Mouse (Mus musculus) hindbrain, embryonic 13.5 days (tissue): ENCODE measurements around the gene Acox3. TPM values are rescaled to one million over a fixed set of nuclear protein-coding genes. Genes with fewer than 3 reads are reported as not detected.
"Not testable (repeated sequence)": the region's sequence is repeated elsewhere in the genome, so short reads cannot be mapped to it uniquely, and the experiment has no call there.

ENCODE experiments used
- ATAC-seq: fragments of 200-750 bp; cut with Nextera tagmentation; 2 replicates; pipeline ENCODE4 v1.8.0; 2017; ENCODE audit warnings: moderate TSS enrichment; ENCODE audit not compliant: low FRiP score
- H3K27ac ChIP-seq: fragments of 300-500 bp; sonication (generic); 2 replicates; pipeline ENCODE4 v1.5.1; 2015; ENCODE audit warnings: inconsistent platforms, mild to moderate bottlenecking, moderate library complexity
- H3K27me3 ChIP-seq: fragments of 300-500 bp; sonication (generic); 2 replicates; pipeline ENCODE4 v1.6.1; 2015; ENCODE audit warnings: mild to moderate bottlenecking, inconsistent platforms
- H3K36me3 ChIP-seq: fragments of 300-500 bp; sonication (generic); 2 replicates; pipeline ENCODE4 v1.6.1; 2015; ENCODE audit warnings: mild to moderate bottlenecking, inconsistent platforms
- H3K4me1 ChIP-seq: fragments of 300-500 bp; sonication (generic); replicated peaks from 2 replicates; pipeline ENCODE4 v1.6.1; 2015; ENCODE audit warnings: inconsistent platforms
- H3K4me2 ChIP-seq: fragments of 300-500 bp; sonication (generic); 2 replicates; pipeline ENCODE4 v1.6.1; 2015; ENCODE audit warnings: inconsistent platforms, mild to moderate bottlenecking, moderate library complexity
- H3K4me3 ChIP-seq: fragments of 300-500 bp; sonication (generic); 2 replicates; pipeline ENCODE4 v1.5.1; 2015; ENCODE audit warnings: mild to moderate bottlenecking, inconsistent platforms
- H3K9ac ChIP-seq: fragments of 300-500 bp; sonication (generic); 2 replicates; pipeline ENCODE4 v1.6.1; 2015; ENCODE audit warnings: mild to moderate bottlenecking, inconsistent platforms
- H3K9me3 ChIP-seq: fragments of 300-500 bp; sonication (generic); 2 replicates; pipeline ENCODE4 v1.6.1; 2016; ENCODE audit warnings: inconsistent platforms
- whole genome bisulfite sequencing: fragments of 180-500 bp; shearing (Covaris S2); methylation state at CpG from one replicate; pipeline ENCODE4 v1.1.7; 2015; 5-methylcytosine and 5-hydroxymethylcytosine counted together
- polyA plus RNA-seq: library from polyadenylated mRNA; unstranded; fragments of >200 nt; fragmentation: Nextera tagmentation; extraction: Ambion mirVana; gene quantifications from 2 replicates; pipeline ENCODE4 v1.2.1, GENCODE M21; 2015

Gene Acox3
- polyA plus RNA-seq, 1 experiment from 2014 or later: 16.0 TPM

DNA sequence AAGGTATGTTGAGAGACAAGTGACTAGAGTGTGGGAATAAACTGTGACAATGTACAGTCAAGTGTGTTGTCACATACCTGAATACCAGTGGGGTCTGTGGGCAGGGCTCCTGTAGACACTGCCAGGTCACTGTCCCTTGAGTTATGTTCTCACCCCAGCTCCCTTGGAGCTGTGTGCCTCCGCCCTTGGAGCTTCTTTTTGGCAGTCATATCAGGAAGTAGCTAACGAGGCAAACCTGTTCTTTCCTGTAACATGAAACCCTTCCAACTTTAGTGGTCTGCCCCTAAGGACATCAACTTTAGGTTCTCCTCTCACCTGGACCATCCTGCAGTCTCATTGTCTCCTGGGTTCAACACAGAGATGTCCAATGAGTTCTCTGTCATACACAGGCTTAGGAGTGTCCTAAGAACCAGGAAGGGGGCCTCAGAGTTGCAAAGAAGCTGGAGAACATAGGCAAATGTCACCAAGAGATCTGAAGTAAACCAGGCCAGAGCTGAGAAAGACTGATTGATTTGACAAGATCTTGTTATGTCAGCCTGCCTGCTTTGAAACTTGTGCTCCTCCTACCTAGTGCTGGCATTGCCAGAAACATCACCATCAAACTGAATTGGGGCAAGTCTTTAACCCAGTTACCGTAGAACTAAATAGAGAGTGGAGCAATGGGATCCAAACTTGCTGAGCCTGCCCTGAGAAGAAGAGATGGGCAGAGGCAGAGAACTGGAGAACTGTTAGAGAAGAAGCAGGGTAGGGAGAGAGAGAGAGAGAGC lies 2.5 kb upstream of the Acox3 start:
- Histone ChIP-seq H3K4me2 (no peak overlapping the region), H3K9ac (no peak overlapping the region), H3K4me1 (peaks cover 25% of the 10 kb centered on the region), H3K27ac (no peak overlapping the region), H3K9me3 (no peaks in the 10 kb centered on the region), H3K4me3 (no peak overlapping the region), H3K27me3 (peaks cover 26% of the 10 kb centered on the region), H3K36me3 (no peaks in the 10 kb centered on the region)
- WGBS: 65% methylated on average over 3 of the region's 3 CpGs
- ATAC-seq: no peak

DNA sequence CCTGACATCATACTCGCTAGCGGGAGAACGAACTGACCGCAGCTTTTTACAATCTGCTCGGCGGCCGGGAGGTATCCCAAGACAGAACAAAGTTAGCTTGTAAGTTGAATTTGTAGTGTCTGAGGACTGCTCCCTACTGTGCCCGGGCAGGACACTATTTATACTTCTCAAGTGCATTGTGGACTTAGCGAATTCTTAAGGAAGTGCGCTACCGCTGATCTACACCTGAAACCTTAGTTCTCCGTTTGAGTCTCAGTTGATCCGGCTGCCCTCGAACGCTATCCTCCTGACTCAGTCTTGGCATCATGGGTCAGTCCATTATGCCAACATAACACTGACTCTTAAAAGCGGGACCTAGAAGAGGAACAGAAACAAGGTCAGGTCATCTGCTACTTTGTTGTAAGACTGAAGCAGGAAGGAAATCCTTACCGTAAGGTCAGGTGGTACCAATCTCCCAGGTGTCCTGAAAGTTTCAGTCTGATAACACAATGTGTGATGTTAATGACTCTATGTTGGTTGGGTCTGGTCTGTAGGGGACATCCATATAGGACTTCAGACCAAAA lies 462 bp downstream of the Acox3 start:
- Histone ChIP-seq H3K4me3 (peak overlapping the region; percentile 65), H3K4me2 (peak overlapping the region; percentile 71), H3K36me3 (peaks cover 8% of the 10 kb centered on the region), H3K9ac (peak overlapping the region; percentile 76), H3K9me3 (no peaks in the 10 kb centered on the region), H3K27ac (peak overlapping the region; percentile 72), H3K27me3 (peaks cover 19% of the 10 kb centered on the region), H3K4me1 (peaks cover 24% of the 10 kb centered on the region)
- whole genome bisulfite sequencing: 6% methylated on average over 17 of the region's 17 CpGs
- no peak for ATAC-seq

DNA sequence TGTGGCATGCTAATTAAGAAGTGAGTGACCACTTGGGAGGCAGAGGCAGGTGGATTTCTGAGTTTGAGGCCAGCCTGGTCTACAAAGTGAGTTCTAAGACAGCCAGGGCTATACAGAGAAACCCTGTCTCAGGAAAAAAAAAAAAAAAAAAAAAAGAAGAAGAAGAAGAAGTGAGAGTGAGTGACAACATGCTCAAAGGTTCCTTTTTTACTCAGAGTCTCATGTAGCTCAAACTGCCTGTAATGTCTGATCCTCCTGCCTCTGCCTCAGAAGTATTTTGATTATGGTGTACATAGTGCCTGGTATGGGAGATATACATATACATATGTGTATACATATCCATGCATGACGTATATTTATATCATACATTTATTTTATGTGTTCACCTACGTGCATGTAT lies 1.4 kb downstream of the Acox3 start:
- 88% methylated on average over 2 of the region's 2 CpGs for WGBS

DNA sequence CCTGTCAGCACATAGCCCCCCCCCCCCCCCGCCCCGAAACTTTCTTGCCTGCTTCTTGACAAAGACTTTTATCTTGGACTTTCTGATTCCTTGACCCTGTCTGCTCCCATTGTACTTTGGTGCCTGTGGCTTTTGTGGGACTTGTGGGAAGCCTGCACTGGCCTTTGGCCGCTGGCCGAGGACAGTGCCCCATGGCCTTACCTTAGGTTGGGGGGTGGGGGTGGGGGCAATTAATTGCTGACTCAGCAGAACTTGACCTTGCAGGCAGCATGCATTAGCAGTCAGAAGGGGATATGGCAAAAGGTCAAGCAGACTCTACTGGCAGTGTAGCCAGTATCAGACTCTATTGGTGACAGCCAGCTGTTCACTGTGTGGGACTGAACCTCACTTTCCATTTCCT lies 8.7 kb downstream of the Acox3 start:
- Histone ChIP-seq H3K4me2 (no peak overlapping the region), H3K27me3 (no peaks in the 10 kb centered on the region), H3K36me3 (peaks cover 80% of the 10 kb centered on the region), H3K9me3 (0 out of 2 replicates have a peak, but pooled peaks cover 8% of the 10 kb centered on the region), H3K4me3 (no peak overlapping the region), H3K9ac (no peak overlapping the region), H3K4me1 (no peaks in the 10 kb centered on the region), H3K27ac (no peak overlapping the region)
- WGBS: 90% methylated on average over 4 of the region's 4 CpGs
- no peak for ATAC-seq

More for the DNA sequence above, 1.4 kb downstream of the Acox3 start:
- not testable (repeated sequence) for H3K9me3 ChIP-seq, ATAC-seq, H3K4me2 ChIP-seq, H3K27ac ChIP-seq, H3K4me3 ChIP-seq, H3K9ac ChIP-seq
- Histone ChIP-seq H3K27me3 (peaks cover 13% of the 10 kb centered on the region; the same call in 1 of the 2 replicates), H3K36me3 (peaks cover 17% of the 10 kb centered on the region), H3K4me1 (peaks cover 24% of the 10 kb centered on the region)

DNA sequence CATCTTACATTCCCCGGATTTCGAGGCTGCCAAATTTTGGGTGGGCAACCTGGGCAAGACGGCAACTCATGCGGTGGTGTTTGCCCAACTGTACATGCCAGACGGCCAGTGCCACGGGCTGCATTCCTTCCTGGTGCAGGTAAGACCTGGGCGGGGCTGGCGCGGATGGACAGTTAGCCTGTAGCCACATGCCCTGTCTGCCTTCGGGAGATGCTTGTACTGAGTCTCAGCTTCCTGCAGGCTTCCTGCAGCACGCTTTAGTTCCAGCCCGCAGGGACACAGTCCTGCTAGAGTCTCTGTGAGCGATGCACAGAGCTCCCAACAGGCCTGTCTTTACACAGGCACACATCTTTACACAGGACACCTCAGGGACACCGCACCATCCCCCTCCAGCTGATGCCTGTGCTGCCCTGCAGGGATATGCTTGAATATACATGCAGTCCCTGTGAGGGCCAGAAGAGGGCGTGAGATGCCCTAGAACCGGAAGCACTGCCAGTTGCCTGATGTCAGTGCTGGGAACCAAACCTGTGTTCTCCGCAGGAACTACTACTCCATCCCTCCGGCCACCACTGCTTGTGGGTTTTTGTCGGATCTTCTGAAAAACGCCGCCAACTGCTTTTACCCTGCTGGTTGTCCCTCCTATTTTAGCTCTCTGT lies 9.4 kb downstream of the Acox3 start:
- Histone ChIP-seq H3K9me3 (0 out of 2 replicates have a peak, but pooled peaks cover 8% of the 10 kb centered on the region), H3K36me3 (peaks cover 86% of the 10 kb centered on the region), H3K4me2 (no peak overlapping the region), H3K4me3 (no peak overlapping the region), H3K4me1 (no peaks in the 10 kb centered on the region), H3K27me3 (no peaks in the 10 kb centered on the region), H3K9ac (no peak overlapping the region), H3K27ac (no peak overlapping the region)
- ATAC-seq: no peak
- WGBS: 84% methylated on average over 21 of the region's 21 CpGs

DNA sequence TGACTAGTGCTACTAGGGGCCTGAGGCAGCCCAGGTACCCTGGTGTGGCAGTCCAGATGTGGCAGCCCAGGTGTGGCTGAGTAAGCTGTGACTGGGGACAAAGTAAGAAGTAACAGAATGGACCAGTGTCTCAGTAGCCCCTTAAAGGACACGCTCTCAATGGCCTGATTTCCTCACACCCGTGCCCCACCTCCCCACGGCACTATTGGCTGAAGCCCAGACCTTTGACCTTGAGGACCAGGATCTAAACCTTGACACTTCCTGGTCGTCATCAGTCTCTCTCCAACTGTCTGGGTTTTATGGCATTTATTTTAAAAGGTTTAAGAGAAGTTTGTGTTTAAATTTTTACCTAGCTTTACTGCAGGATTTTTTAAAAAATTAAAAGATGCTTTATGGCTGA lies 10.0 kb downstream of the Acox3 start:
- Histone ChIP-seq H3K36me3 (peaks cover 90% of the 10 kb centered on the region), H3K4me3 (no peak overlapping the region), H3K9me3 (0 out of 2 replicates have a peak, but pooled peaks cover 8% of the 10 kb centered on the region), H3K27me3 (no peaks in the 10 kb centered on the region), H3K4me1 (no peaks in the 10 kb centered on the region), H3K4me2 (no peak overlapping the region), H3K9ac (no peak overlapping the region), H3K27ac (no peak overlapping the region)
- no peak for ATAC-seq
- WGBS: 77% methylated on average over 4 of the region's 4 CpGs

DNA sequence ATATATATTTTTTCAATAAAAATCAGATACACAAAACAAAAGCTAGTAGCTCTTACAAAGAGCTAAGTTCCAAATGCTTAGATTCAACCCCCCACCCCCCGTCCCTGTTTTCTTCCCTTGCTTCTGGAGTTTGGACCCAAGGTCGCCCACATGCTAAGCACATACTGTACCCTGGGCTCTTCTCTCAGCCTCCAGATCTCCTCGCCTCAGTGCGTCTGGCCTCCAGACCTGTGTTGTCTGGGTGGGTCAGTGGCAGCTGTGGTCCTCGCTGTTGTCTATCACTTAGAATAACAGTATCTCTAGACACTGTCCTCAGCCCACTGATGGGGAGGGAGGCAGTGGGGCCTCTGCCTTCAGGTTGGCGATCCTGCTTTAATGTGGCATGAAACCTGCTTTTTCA lies 10.4 kb downstream of the Acox3 start:
- H3K4me1 ChIP-seq: no peaks in the 10 kb centered on the region
- peaks cover 90% of the 10 kb centered on the region for H3K36me3 ChIP-seq
- no peak for ATAC-seq
- no peak overlapping the region for H3K4me3 ChIP-seq
- H3K27me3 ChIP-seq: no peaks in the 10 kb centered on the region
- no peak overlapping the region for H3K27ac ChIP-seq
- 0 out of 2 replicates have a peak, but pooled peaks cover 8% of the 10 kb centered on the region for H3K9me3 ChIP-seq
- H3K9ac ChIP-seq: no peak overlapping the region; the same call in 1 of the 2 replicates
- 87% methylated on average over 6 of the region's 6 CpGs for WGBS
- H3K4me2 ChIP-seq: no peak overlapping the region

DNA sequence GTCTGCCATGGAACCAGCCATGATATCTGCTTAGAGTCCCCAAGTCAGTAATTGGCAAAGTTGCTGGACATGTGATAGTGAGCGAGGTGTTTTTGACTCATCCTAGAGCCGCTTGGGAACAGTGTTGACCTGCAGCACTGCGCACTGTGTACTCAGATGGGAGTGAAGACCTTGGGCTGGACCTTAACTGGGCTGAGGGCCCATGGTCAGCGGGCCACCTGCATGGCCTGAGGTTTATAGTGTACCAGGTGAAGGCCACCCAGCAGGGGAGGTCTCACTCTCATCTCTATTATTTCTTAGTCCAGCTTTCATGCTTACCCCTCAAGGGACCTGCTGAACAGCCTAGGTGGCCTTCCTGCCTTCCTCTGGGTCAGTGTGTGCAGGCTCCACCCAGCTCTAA lies 11.9 kb downstream of the Acox3 start:
- Histone ChIP-seq H3K4me1 (no peaks in the 10 kb centered on the region), H3K4me3 (no peak overlapping the region), H3K36me3 (peaks cover 90% of the 10 kb centered on the region), H3K27ac (no peak overlapping the region), H3K4me2 (no peak overlapping the region), H3K9ac (no peak overlapping the region), H3K9me3 (0 out of 2 replicates have a peak, but pooled peaks cover 8% of the 10 kb centered on the region), H3K27me3 (no peaks in the 10 kb centered on the region)
- WGBS: 90% methylated on average over 4 of the region's 4 CpGs
- no peak for ATAC-seq

DNA sequence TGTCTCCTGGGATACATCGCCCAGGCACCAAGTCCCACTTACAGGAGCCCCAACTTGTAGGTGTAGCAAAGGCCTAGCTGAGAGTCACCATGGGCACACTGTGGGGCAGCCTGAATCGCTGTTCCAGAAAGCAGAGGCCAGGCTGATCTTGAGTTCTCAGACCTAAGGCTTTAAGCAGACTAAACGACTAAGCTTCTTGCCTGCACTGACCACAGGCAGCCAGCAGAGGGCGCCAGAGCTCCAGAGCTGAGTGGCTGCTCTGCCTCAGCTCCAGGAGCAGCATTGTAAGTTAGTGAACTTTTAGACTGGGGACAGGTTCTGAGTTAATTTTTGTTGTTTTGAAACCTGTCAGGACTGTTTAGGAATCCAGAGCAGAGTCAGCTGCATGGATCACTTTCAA lies 12.9 kb downstream of the Acox3 start:
- ATAC-seq: peak; percentile 34; the same call in 1 of the 2 replicates
- H3K4me3 ChIP-seq: no peak overlapping the region
- H3K9me3 ChIP-seq: 0 out of 2 replicates have a peak, but pooled peaks cover under 1% of the 10 kb centered on the region
- peaks cover 90% of the 10 kb centered on the region for H3K36me3 ChIP-seq
- 19% methylated on average over 4 of the region's 4 CpGs for WGBS
- no peaks in the 10 kb centered on the region for H3K27me3 ChIP-seq
- no peaks in the 10 kb centered on the region for H3K4me1 ChIP-seq
- H3K9ac ChIP-seq: no peak overlapping the region
- no peak overlapping the region for H3K4me2 ChIP-seq
- no peak overlapping the region for H3K27ac ChIP-seq

DNA sequence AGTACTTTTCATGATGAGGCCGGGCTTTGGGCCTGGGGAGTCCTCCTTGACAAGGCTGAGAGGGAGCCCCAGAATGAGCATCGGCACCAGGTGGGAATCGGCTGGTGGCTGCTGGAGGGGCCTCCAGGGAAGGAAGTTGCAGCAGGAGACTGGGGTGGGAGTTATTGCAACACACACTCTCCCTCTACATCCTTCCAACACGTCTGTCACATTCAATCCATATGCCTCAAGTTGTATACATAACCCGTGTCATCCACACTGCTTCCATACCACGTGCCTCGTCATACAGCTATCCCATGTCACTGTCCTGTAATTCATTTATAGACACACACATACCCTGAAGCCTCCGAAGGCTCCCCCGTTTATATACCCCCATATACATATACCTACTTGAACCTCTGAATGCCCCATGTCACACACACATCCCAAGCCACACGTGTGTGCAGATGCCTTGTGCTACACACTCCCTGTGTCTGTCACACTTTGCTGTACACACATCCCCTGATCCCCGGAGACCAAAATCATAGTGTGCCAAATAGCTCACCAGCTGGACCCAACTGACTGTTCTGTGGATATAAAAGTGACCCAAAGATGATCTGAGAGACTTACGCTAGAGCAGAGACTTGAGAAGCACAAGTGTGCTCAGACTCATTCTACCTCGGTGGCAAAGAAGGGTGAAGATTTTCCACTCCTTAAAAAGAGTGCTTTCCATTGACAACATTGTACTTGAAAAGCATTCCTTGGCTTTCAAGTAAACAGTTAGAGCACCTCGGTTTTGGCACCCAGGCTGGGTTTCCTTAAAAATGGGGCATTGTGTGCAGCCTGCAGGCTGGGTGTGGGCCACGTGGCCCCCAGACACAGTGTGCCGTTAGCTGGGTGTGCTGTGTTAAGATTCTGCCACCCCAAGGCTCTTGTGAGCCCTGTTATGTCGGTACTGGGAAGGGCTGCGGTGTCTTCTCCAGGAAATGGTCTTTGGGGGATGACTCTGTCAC lies 13.6 kb downstream of the Acox3 start:
- no peak overlapping the region for H3K4me2 ChIP-seq
- WGBS: 87% methylated on average over 18 of the region's 18 CpGs
- no peak overlapping the region for H3K27ac ChIP-seq
- H3K9ac ChIP-seq: no peak overlapping the region
- no peaks in the 10 kb centered on the region for H3K4me1 ChIP-seq
- 0 out of 2 replicates have a peak, but pooled peaks have one; percentile 28 for ATAC-seq
- H3K4me3 ChIP-seq: no peak overlapping the region
- H3K36me3 ChIP-seq: peaks cover 88% of the 10 kb centered on the region
- H3K27me3 ChIP-seq: no peaks in the 10 kb centered on the region
- no peaks in the 10 kb centered on the region for H3K9me3 ChIP-seq

DNA sequence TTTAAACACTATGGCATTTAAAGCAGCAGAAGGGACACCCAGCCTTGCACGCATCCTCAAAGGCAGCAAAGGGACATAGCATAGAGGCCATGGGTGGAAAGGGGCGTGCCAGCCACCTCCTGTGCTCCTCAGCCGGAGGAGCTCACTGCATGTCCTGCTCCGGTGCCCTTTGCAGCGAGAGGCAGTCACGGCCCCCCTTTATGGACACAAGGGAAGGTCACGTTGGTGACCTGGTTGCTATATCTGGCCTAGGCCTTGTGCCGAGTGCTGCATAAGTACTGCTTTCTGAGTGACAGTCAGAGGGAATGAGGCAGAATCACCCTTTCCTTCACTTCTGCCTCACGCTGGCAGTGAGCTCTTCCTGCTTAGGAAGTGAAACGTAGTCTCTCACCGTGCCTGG lies 17.4 kb downstream of the Acox3 start:
- Histone ChIP-seq H3K27me3 (no peaks in the 10 kb centered on the region), H3K9ac (no peak overlapping the region), H3K4me3 (no peak overlapping the region), H3K36me3 (peaks cover 90% of the 10 kb centered on the region), H3K4me1 (no peaks in the 10 kb centered on the region), H3K9me3 (no peaks in the 10 kb centered on the region), H3K4me2 (no peak overlapping the region), H3K27ac (no peak overlapping the region)
- ATAC-seq: no peak
- 77% methylated on average over 11 of the region's 11 CpGs for WGBS
